In genomic region chr1:180226221-180226713, GRCm38 (mm10) we compare ENCODE assay signal across 8 mouse cellular contexts. TPM values are rescaled to one million over a fixed set of nuclear protein-coding genes. Genes with fewer than 3 reads are reported as not detected.
A peak's percentile ranks its signal among the peaks of the same experiment; 100 is the strongest.
DNase-seq lines count a peak whose midpoint lies in the region; ATAC-seq lines count a peak whose summit lies in the region.

No protein-coding gene starts in this region.

- H3K9me3 ChIP-seq in erythroblast, embryonic 14.5 days (ENCODE audit: control insufficient read depth, low read length), result no peaks in the 10 kb centered on the region
- no peaks in the 10 kb centered on the region; the same call in 1 of the 2 replicates for H3K9me3 ChIP-seq in kidney, embryonic 16.5 days (ENCODE audit: low read length)
- no peaks in the 10 kb centered on the region for H3K9me3 ChIP-seq in stomach, embryonic 14.5 days (ENCODE audit: control insufficient read depth, low read depth, low read length)

- H3K36me3 ChIP-seq in erythroblast, embryonic 14.5 days (ENCODE audit: control insufficient read depth), result peaks cover 27% of the 10 kb centered on the region
- H3K36me3 ChIP-seq in kidney, embryonic 16.5 days (ENCODE audit: insufficient read depth, low read length), result no peaks in the 10 kb centered on the region
- no peaks in the 10 kb centered on the region for H3K36me3 ChIP-seq in stomach, embryonic 14.5 days (ENCODE audit: control insufficient read depth, insufficient read depth, low read length)

- peak overlapping the region; percentile 75 for H3K4me3 ChIP-seq in erythroblast, embryonic 14.5 days (replicated peaks)
- peak overlapping the region; percentile 48 for H3K4me3 ChIP-seq in kidney, embryonic 16.5 days (ENCODE audit: low read length)
- H3K4me3 ChIP-seq in stomach, embryonic 14.5 days (ENCODE audit: low read depth, low read length), result peak overlapping the region; percentile 39

- peak overlapping the region; percentile 66 for H3K27ac ChIP-seq in kidney, embryonic 16.5 days (ENCODE audit: low read length)
- H3K27ac ChIP-seq in stomach, embryonic 14.5 days (ENCODE audit: low read length), result peak overlapping the region; percentile 48; the same call in 1 of the 2 replicates

- no peaks in the 10 kb centered on the region for H3K27me3 ChIP-seq in erythroblast, embryonic 14.5 days (ENCODE audit: control insufficient read depth)
- no peaks in the 10 kb centered on the region for H3K27me3 ChIP-seq in kidney, embryonic 16.5 days (ENCODE audit: insufficient read depth, low read length)
- H3K27me3 ChIP-seq in stomach, embryonic 14.5 days (ENCODE audit: control insufficient read depth, insufficient read depth, low read length), result no peaks in the 10 kb centered on the region

- H3K4me2 ChIP-seq in kidney, embryonic 16.5 days (replicated peaks; ENCODE audit: low read depth, low read length), result peak overlapping the region; percentile 67
- peak overlapping the region; percentile 64 for H3K4me2 ChIP-seq in stomach, embryonic 14.5 days (replicated peaks; ENCODE audit: low read depth, low read length)

- peak; percentile 68 for ATAC-seq in kidney, embryonic 16.5 days (ENCODE audit: low FRiP score, low TSS enrichment)
- ATAC-seq in megakaryocyte, adult 5-6 weeks (ENCODE audit: poor library complexity, severe bottlenecking), result peak; percentile 53
- peak; percentile 62 for ATAC-seq in stomach, embryonic 14.5 days (ENCODE audit: insufficient number of reproducible peaks, insufficient read depth, low FRiP score, low read depth)

- H3K4me1 ChIP-seq in erythroblast, embryonic 14.5 days (ENCODE audit: control insufficient read depth), result peaks cover 21% of the 10 kb centered on the region
- peaks cover 12% of the 10 kb centered on the region; the same call in 1 of the 2 replicates for H3K4me1 ChIP-seq in kidney, embryonic 16.5 days (ENCODE audit: insufficient read depth, low read length)
- H3K4me1 ChIP-seq in stomach, embryonic 14.5 days (ENCODE audit: control insufficient read depth, insufficient read depth, low read length), result peaks cover 6% of the 10 kb centered on the region; the same call in 1 of the 2 replicates

- DNase-seq in urinary bladder, postnatal 25 days (ENCODE audit: low spot score), result peak; percentile 19
- no peak for DNase-seq in urinary bladder, postnatal 4 days (ENCODE audit: low spot score in 2 of 2)
- DNase-seq in left cerebral cortex, adult 18-20 months (ENCODE audit: low spot score in 2 of 2), result no peak
- DNase-seq in gastrocnemius, postnatal 25 days, result no peak

- peak overlapping the region; percentile 62 for H3K9ac ChIP-seq in kidney, embryonic 16.5 days (replicated peaks; ENCODE audit: low read length)
- 0 out of 2 replicates have a peak overlapping the region, but pooled peaks have one; percentile 28 for H3K9ac ChIP-seq in stomach, embryonic 14.5 days (replicated peaks; ENCODE audit: low read depth, low read length)

- 8% methylated on average over 12 of the region's 12 CpGs for WGBS in kidney, embryonic 16.5 days
- 4% methylated on average over 12 of the region's 12 CpGs for WGBS in stomach, embryonic 14.5 days

RNA-seq across cellular contexts. Expression of gene Coq8a, which starts 26.9 kb away (rescaled TPM):
- 0.41 TPM in 2 replicates for polyA plus RNA-seq in erythroblast, embryonic 14.5 days (2012)
- polyA plus RNA-seq in kidney, embryonic 16.5 days (2015; fragmentation: Nextera tagmentation; extraction: Ambion mirVana), result 17.7 and 21.8 TPM in 2 replicates
- total RNA-seq in megakaryocyte, adult 5-6 weeks (2015), result 1.5 and 2.4 TPM in 2 replicates
- 0.84 and 2.4 TPM in 2 replicates for total RNA-seq in megakaryocyte, adult 5-6 weeks (2017)
- 13.3 and 17.1 TPM in 2 replicates for polyA plus RNA-seq in stomach, embryonic 14.5 days (2014; fragmentation: Nextera tagmentation; extraction: Ambion mirVana)
- total RNA-seq in left cerebral cortex, adult 18-20 months (2021), result 10 to 100 TPM; 54.1 to 54.2 TPM
- 100 to 1,000 TPM; 871 to 916 TPM for total RNA-seq in gastrocnemius, postnatal 25 days (2021)

RNA-seq across cellular contexts. Expression of gene Psen2, which starts 37.0 kb away (rescaled TPM):
- 0.46 and 0.60 TPM in 2 replicates for polyA plus RNA-seq in erythroblast, embryonic 14.5 days (2012)
- 24.1 and 24.5 TPM in 2 replicates for polyA plus RNA-seq in kidney, embryonic 16.5 days (2015; fragmentation: Nextera tagmentation; extraction: Ambion mirVana)
- 14.0 and 17.3 TPM in 2 replicates for total RNA-seq in megakaryocyte, adult 5-6 weeks (2015)
- total RNA-seq in megakaryocyte, adult 5-6 weeks (2017), result 13.6 and 18.9 TPM in 2 replicates
- polyA plus RNA-seq in stomach, embryonic 14.5 days (2014; fragmentation: Nextera tagmentation; extraction: Ambion mirVana), result 13.5 and 17.4 TPM in 2 replicates
- total RNA-seq in left cerebral cortex, adult 18-20 months (2021), result 10 to 100 TPM; 18.4 to 19.7 TPM
- total RNA-seq in gastrocnemius, postnatal 25 days (2021), result 1 to 10 TPM; 6.8 to 8.4 TPM

Comparison
In these comparisons a context has a peak if more than half of its experiments do, and no peak if none do; other contexts are left out.
1. RNA of gene Coq8a, which starts 26.9 kb away (total RNA-seq): 871 to 916 TPM in gastrocnemius, postnatal 25 days and 54.1 to 54.2 TPM in left cerebral cortex, adult 18-20 months; 0.84 to 2.4 TPM in megakaryocyte, adult 5-6 weeks; every median in the first group is over 10 times any median in the second.
2. Peak in every context shown above with its lines, with median percentiles within 50 percentile points of each other: H3K4me3 ChIP-seq and ATAC-seq.